Mouse (Mus musculus): Measurements from ENCODE around the gene Cox20.

The Cox20 gene

DNA sequence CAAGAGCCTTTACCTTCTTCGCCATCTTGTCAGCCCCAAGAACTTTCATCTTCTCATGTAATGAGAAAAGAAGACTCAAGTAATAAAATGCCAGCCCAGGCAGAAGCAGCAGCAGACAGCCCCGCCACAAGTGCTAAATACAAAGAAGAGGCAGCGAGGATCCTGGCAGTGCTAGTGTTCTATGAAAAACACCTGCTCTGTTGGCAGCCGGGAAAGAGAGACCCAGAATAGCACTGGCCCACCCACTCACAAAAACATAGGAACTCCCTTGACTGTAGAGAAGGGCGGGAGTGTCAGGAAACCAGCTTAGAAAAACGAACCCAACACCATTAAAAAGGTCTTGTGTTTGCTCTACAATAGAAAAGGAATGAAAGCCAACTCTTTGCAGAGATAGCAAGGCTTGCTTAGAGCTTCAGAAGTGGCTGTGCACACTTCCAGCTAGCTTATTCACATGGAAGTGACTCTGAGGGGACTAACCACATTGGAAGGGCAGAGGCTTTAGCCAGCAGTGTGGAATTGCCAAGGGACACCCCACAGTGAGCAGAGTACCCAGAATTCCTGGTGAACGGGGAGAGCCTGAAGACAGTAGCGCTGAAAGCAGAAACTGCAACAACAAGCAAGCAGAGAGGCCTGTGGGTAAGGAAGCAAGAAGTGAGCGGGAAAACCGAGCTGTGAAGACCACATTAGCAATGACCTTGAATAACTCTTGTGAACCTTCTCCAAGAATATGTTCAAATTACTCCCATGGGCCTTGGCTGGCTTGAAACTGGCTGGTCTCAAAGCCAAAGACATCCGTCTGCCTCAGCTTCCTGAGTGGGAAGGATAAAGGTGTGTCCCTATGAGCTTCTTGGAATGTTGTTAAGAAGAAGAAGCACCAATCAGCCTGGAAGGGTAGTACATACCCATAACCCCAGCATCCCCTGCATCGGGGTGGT, 39.1 kb downstream of the Cox20 start:
- peak; percentile 46 to 51 for DNase-seq

DNA sequence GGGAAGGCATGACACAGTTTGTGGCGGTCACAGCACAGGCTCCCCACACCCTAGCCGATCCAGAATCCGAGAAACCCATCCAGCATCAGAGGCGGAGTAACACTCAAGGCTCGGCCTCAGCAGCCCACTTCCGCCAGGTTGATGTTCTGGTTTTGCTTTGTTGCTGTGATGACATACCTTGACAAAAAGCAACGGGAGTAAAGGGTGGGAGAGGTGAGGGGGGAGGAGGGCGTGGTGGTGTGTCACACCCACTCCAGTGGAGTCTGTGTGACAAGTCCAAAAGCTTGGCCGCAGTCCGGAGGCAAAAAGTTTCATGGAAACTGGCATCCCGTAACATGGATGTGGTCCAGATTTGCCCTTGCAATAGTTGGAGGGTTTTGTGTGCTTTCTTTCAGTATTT, 41.3 kb downstream of the Cox20 start:
- no peak for DNase-seq

- DNase-seq = no peak
Observed at GRCm38 (mm10) chr1:178360702-178361101, 41.8 kb downstream of the Cox20 start.

DNA sequence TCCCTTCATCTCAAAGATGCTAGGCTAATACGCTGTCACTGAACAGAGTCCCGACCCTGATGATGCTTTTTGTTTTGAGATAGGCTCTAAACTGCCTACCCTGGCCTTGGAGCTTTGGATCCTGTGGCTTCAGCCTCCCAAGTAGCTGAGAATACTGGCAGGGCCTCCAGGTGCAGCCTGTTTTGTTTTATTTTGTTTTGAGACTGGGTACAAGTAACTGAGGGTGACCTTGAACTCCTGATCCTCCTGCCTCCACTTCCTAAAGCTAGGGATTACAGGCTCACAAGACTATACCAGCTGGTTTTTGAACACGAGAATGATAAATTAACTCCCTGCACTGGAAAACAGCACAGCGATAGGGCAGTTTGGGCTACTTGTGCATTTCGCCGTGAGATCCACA, 46.2 kb downstream of the Cox20 start:
- no peak for DNase-seq

DNA sequence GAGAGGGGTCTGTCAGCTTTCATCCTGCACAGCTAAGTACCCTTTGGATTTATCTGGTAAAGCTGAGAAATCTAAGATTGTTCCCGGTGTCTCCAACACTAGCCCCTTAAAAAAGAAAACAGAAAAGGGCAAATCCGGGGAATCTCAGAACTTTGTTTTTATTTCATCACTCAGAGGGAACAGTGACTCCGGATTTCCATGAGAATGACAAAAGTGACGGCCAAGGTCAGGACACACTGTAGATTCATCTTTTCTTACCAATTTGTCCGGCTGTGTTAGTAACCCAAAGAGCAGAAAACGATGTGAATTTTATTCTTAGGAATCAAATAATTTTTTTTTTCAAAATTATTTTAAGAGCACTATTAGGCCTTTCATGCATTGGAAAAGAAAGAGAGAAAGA, 49.2 kb downstream of the Cox20 start:
- DNase-seq = no peak

DNA sequence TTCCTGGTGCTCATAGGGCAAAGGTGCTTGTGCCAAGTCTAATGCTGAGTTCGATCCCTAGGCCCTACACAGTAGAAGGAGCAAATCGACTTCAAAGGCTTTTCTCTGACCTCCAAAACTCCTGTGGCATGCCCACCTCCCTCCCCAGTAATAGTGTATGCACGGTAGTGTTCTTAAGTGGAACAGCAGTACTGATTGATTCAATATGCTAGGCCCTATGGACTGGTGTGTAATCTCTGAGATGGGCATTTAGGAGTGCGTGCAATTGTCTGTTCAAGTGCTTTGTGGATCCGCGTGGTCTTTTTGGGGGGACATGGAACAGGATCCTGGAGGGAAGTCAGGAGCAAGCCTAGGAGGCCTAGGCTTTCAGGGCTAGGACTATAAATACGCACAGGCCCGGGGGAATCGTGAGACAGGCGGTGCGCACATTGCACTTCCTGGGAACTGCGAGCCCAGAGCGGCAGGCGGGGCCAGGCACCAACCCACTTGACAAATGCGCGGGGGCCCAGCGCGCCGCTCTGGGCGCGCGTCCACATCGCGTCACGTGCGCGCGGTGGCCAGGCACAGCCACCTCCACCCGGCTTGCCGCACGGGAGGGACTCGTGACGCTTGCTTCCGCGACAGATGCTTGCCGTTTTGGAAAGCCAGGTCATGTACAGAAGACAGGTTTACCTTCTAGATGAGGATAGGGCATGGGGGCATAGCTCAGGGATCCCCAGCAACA, 49.8 kb downstream of the Cox20 start:
- DNase-seq = peak; percentile 97 to 98

DNA sequence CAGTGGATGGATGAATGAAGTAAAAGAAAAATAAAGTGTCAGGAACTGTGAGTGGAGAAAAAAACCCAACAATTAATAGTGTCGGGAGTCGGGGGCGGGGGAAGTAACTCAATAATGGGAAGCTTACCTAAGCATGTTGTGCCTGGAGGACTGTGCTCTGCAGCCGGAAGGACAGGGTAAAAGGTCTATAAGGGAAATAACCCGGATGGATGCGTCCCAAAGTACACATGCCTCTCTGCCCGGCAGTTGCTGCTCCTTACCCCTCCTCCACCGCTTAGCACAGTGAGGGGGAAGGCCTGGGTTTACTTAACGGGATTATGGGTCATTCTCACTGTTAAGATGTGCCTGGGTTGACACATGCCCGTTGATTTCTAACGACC, 50.3 kb downstream of the Cox20 start:
- DNase-seq = peak in 1 of 2 experiments; percentile 67

All from cerebellum, postnatal 25 days (tissue).